Mouse (Mus musculus): ENCODE data around the gene Baz1b.

GRCm38 (mm10) chr5:135192431-135192830 is 5.4 kb downstream of the Baz1b start:
- TF ChIP-seq ZC3H11A (IDR thresholded peaks at IDR 0.05; ENCODE audit: borderline replicate concordance, low read depth, low read length): no peak
- TF ChIP-seq HCFC1 (IDR thresholded peaks at IDR 0.05; ENCODE audit: borderline replicate concordance, insufficient read depth, low read length): no peak
- TF ChIP-seq ZNF384 (IDR thresholded peaks at IDR 0.05; ENCODE audit: low read depth, low read length): no peak
- no peak for TF ChIP-seq MAFK (IDR thresholded peaks at IDR 0.05; ENCODE audit: insufficient read depth, low read depth, low read length)

Data from ES-E14 (cell line).